Mouse (Mus musculus): ENCODE measurements around the gene Papola. TPM values are rescaled to one million over a fixed set of nuclear protein-coding genes. Genes with fewer than 3 reads are reported as not detected.
A peak's percentile ranks its signal among the peaks of the same experiment; 100 is the strongest.

The Papola gene
- polyA plus RNA-seq, 1 experiment from 2014 or later: 196 TPM

DNA sequence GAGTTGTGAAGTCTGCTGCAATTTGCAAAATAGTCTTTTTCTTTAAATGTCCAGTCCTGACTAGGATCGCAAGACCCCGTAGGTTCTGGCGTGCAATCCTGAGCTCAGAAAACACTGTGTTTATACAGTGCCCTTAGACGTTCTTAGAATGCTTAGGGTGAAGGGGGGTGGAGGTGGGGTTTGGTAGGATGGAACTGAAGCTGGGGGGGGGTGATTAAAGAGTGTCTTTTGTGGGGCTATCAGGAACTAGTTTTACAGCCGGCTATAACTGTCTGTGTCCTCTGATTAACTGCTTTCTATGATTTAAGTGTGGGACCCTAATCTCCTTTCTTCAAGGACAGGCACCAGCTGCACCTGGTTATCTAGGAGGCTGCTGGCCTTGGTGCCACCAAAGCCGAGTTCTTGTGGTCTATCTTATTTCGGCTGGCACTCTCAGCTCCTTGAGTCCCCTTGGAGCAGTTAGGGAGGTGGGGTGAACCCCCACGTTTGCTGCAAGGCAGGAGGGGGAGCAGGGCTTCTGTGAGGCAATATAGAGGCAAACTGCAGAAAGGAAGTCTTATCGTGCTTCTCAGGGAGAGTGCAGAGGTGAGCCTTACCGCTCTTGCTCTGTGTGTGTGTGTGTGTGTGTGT, 24.5 kb upstream of the Papola start:
- H3K4me3 ChIP-seq (replicated peaks; ENCODE audit: low read length): no peak overlapping the region
- WGBS: 76% methylated on average over 10 of the region's 10 CpGs
- no peak overlapping the region for H3K4me2 ChIP-seq (ENCODE audit: low read length)
- no peak overlapping the region for H3K9ac ChIP-seq (replicated peaks; ENCODE audit: low read depth, low read length)
- H3K27me3 ChIP-seq (replicated peaks; ENCODE audit: control insufficient read depth, insufficient read depth, low read length): no peaks in the 10 kb centered on the region
- no peaks in the 10 kb centered on the region for H3K4me1 ChIP-seq (replicated peaks; ENCODE audit: control insufficient read depth, insufficient read depth, low read length)
- no peaks in the 10 kb centered on the region for H3K36me3 ChIP-seq (ENCODE audit: control insufficient read depth, insufficient read depth)
- H3K9me3 ChIP-seq (ENCODE audit: control insufficient read depth, low read length): no peaks in the 10 kb centered on the region
- ATAC-seq: no peak
- H3K27ac ChIP-seq (ENCODE audit: low read length): no peak overlapping the region

GRCm38 (mm10) chr12:105761171-105761570, 23.3 kb upstream of the Papola start:
- 70% methylated on average over 11 of the region's 11 CpGs for WGBS
- Histone ChIP-seq H3K9ac (replicated peaks; ENCODE audit: low read depth, low read length) (no peak overlapping the region), H3K4me3 (replicated peaks; ENCODE audit: low read length) (no peak overlapping the region), H3K27me3 (replicated peaks; ENCODE audit: control insufficient read depth, insufficient read depth, low read length) (no peaks in the 10 kb centered on the region), H3K4me2 (ENCODE audit: low read length) (no peak overlapping the region), H3K9me3 (ENCODE audit: control insufficient read depth, low read length) (no peaks in the 10 kb centered on the region), H3K4me1 (replicated peaks; ENCODE audit: control insufficient read depth, insufficient read depth, low read length) (no peaks in the 10 kb centered on the region), H3K36me3 (ENCODE audit: control insufficient read depth, insufficient read depth) (no peaks in the 10 kb centered on the region), H3K27ac (ENCODE audit: low read length) (no peak overlapping the region)
- no peak for ATAC-seq

DNA sequence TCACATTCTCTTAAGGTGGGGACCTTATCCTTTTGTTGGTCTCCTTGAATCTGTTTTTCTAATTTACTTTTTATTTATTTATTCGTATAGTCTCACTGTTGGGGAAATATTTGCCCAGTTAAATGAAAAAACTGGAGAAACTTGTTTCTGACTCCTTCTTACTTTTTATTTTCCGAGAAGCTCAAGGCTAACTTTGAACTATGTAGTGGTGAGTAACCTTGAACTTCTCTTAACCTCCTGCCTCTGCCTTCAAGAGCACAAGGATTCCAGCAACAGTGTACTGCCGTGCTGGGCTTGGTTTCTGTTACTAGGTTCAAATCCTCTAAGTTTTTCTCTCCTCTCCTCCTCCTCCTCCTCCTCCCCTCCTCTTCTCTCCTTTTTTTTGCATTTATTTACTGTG, 22.9 kb upstream of the Papola start:
- no peak for ATAC-seq

DNA sequence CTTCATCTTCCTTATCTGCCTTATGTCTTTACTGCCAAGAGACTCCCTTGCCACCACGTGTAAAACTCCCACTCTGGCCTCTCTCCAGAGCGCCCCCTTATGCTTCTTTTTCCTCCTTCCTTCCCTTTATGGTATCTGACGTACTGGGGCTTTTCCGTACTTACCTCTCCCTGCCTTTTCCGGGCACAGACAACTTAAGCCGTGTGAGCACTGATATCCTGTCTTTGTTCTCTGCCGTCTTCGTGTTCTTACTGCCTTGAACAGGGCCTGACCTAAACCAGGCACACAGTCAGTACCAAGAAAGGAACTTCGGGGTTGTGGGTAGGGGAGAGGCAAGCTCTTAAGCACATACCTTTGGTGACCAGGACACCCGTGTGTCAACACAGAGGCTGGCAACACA, 14.8 kb upstream of the Papola start:
- WGBS: 74% methylated on average over 10 of the region's 10 CpGs
- no peak for ATAC-seq
- Histone ChIP-seq H3K27ac (ENCODE audit: low read length) (no peak overlapping the region), H3K36me3 (ENCODE audit: control insufficient read depth, insufficient read depth) (no peaks in the 10 kb centered on the region), H3K4me3 (replicated peaks; ENCODE audit: low read length) (no peak overlapping the region), H3K4me2 (ENCODE audit: low read length) (no peak overlapping the region), H3K27me3 (replicated peaks; ENCODE audit: control insufficient read depth, insufficient read depth, low read length) (no peaks in the 10 kb centered on the region), H3K9ac (replicated peaks; ENCODE audit: low read depth, low read length) (no peak overlapping the region), H3K4me1 (replicated peaks; ENCODE audit: control insufficient read depth, insufficient read depth, low read length) (no peaks in the 10 kb centered on the region), H3K9me3 (ENCODE audit: control insufficient read depth, low read length) (no peaks in the 10 kb centered on the region)

More for the DNA sequence above, 22.9 kb upstream of the Papola start:
- Histone ChIP-seq H3K9me3 (ENCODE audit: control insufficient read depth, low read length) (no peaks in the 10 kb centered on the region), H3K4me3 (replicated peaks; ENCODE audit: low read length) (no peak overlapping the region), H3K4me1 (replicated peaks; ENCODE audit: control insufficient read depth, insufficient read depth, low read length) (no peaks in the 10 kb centered on the region), H3K36me3 (ENCODE audit: control insufficient read depth, insufficient read depth) (no peaks in the 10 kb centered on the region), H3K9ac (replicated peaks; ENCODE audit: low read depth, low read length) (no peak overlapping the region), H3K27me3 (replicated peaks; ENCODE audit: control insufficient read depth, insufficient read depth, low read length) (no peaks in the 10 kb centered on the region), H3K4me2 (ENCODE audit: low read length) (no peak overlapping the region), H3K27ac (ENCODE audit: low read length) (no peak overlapping the region)
- 74% methylated on average over 3 of the region's 3 CpGs for WGBS

DNA sequence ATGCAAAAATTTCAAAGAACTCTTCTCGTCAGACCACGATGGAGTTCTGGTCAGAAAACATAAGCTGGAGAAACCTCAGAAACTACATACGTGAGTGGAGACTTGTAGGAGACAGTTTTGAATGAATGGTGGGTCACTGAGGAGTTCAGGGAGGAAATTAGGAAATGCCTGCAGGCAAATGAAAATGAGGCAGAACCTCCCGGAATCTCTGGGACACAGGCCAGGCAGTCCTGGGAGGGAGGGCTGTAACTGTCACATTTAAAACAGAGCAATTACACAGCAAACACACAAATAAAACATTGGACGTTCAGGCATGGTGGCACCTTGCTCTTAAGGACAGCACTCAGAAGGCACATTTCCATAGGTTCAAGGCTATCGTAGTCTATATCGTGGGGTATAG, 9.6 kb upstream of the Papola start:
- H3K9ac ChIP-seq (replicated peaks; ENCODE audit: low read depth, low read length): no peak overlapping the region
- ATAC-seq: no peak
- no peaks in the 10 kb centered on the region for H3K4me1 ChIP-seq (replicated peaks; ENCODE audit: control insufficient read depth, insufficient read depth, low read length)
- H3K4me3 ChIP-seq (replicated peaks; ENCODE audit: low read length): no peak overlapping the region
- no peaks in the 10 kb centered on the region for H3K27me3 ChIP-seq (replicated peaks; ENCODE audit: control insufficient read depth, insufficient read depth, low read length)
- no peaks in the 10 kb centered on the region for H3K9me3 ChIP-seq (ENCODE audit: control insufficient read depth, low read length)
- H3K27ac ChIP-seq (ENCODE audit: low read length): no peak overlapping the region
- 66% methylated on average over 7 of the region's 7 CpGs for WGBS
- no peak overlapping the region for H3K4me2 ChIP-seq (ENCODE audit: low read length)
- no peaks in the 10 kb centered on the region for H3K36me3 ChIP-seq (ENCODE audit: control insufficient read depth, insufficient read depth)

- no peak overlapping the region for H3K27ac ChIP-seq (ENCODE audit: low read length)
- no peaks in the 10 kb centered on the region for H3K36me3 ChIP-seq (ENCODE audit: control insufficient read depth, insufficient read depth)
- no peak overlapping the region for H3K9ac ChIP-seq (replicated peaks; ENCODE audit: low read depth, low read length)
- H3K4me3 ChIP-seq (replicated peaks; ENCODE audit: low read length): no peak overlapping the region
- H3K4me1 ChIP-seq (replicated peaks; ENCODE audit: control insufficient read depth, insufficient read depth, low read length): no peaks in the 10 kb centered on the region
- 94% methylated on average over 4 of the region's 4 CpGs for WGBS
- ATAC-seq: no peak
- no peak overlapping the region for H3K4me2 ChIP-seq (ENCODE audit: low read length)
- H3K9me3 ChIP-seq (ENCODE audit: control insufficient read depth, low read length): no peaks in the 10 kb centered on the region
- H3K27me3 ChIP-seq (replicated peaks; ENCODE audit: control insufficient read depth, insufficient read depth, low read length): no peaks in the 10 kb centered on the region
Observed at GRCm38 (mm10) chr12:105777651-105778050, 6.8 kb upstream of the Papola start.

- peak overlapping the region; percentile 77 for H3K4me2 ChIP-seq (ENCODE audit: low read length)
- no peaks in the 10 kb centered on the region for H3K36me3 ChIP-seq (ENCODE audit: control insufficient read depth, insufficient read depth)
Observed at GRCm38 (mm10) chr12:105785000-105785774, 693 bp downstream of the Papola start.

DNA sequence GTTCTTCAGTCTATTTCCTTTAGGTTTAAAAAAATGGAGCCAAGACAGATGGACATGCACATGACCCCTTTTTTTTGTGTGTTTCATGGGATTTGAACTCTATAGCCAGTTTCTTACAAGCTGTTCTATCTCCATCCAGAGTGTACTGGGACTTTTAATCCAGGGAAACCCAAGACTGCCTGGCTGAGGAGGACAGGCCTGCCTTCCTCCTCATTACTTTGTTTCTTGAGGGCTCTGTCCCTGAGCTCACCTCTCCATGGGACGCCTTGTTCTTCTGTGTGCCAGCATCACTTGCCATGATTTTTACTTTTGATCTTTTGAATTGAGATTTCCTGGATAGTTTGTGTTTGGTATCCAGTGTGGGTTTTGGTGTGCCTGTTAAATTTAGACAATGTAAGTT, 1.6 kb downstream of the Papola start:
- Histone ChIP-seq H3K27ac (ENCODE audit: low read length) (no peak overlapping the region), H3K36me3 (ENCODE audit: control insufficient read depth, insufficient read depth) (no peaks in the 10 kb centered on the region), H3K4me2 (ENCODE audit: low read length) (peak overlapping the region; percentile 77), H3K9ac (replicated peaks; ENCODE audit: low read depth, low read length) (no peak overlapping the region), H3K4me3 (replicated peaks; ENCODE audit: low read length) (peak overlapping the region; percentile 86), H3K4me1 (replicated peaks; ENCODE audit: control insufficient read depth, insufficient read depth, low read length) (peaks cover 18% of the 10 kb centered on the region), H3K27me3 (replicated peaks; ENCODE audit: control insufficient read depth, insufficient read depth, low read length) (no peaks in the 10 kb centered on the region), H3K9me3 (ENCODE audit: control insufficient read depth, low read length) (no peaks in the 10 kb centered on the region)
- WGBS: 75% methylated on average over 1 of the region's 1 CpGs
- no peak for ATAC-seq

More at GRCm38 (mm10) chr12:105785000-105785774, 693 bp downstream of the Papola start:
- Histone ChIP-seq H3K27me3 (replicated peaks; ENCODE audit: control insufficient read depth, insufficient read depth, low read length) (no peaks in the 10 kb centered on the region), H3K9me3 (ENCODE audit: control insufficient read depth, low read length) (no peaks in the 10 kb centered on the region), H3K9ac (replicated peaks; ENCODE audit: low read depth, low read length) (peak overlapping the region; percentile 82), H3K27ac (ENCODE audit: low read length) (peak overlapping the region; percentile 96), H3K4me1 (replicated peaks; ENCODE audit: control insufficient read depth, insufficient read depth, low read length) (peaks cover 18% of the 10 kb centered on the region), H3K4me3 (replicated peaks; ENCODE audit: low read length) (peak overlapping the region; percentile 86)
- WGBS: under 1% methylated on average over 44 of the region's 53 CpGs
- peak; percentile 56 for ATAC-seq

DNA sequence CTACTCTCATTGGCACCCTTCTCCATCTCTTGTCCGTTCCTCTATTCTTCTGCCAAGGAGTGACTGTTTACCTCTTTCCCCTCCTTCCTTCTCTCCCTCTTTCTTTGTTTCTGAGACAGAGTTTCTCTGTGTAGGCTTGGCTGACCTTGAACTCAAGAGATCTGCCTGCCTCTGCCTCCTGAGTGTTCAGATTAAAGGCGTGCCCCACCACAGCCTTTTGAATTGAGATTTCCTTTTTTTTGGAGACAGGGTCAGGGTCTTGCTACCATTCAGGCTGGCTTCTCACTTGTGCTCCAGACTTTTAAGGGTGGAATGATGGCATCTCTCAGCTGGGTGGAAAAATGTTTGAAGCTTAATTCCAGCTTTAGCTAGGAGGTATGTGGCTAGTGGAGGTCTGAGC, 3.1 kb downstream of the Papola start:
- Histone ChIP-seq H3K4me1 (replicated peaks; ENCODE audit: control insufficient read depth, insufficient read depth, low read length) (peaks cover 18% of the 10 kb centered on the region), H3K4me3 (replicated peaks; ENCODE audit: low read length) (no peak overlapping the region), H3K27ac (ENCODE audit: low read length) (no peak overlapping the region), H3K9ac (replicated peaks; ENCODE audit: low read depth, low read length) (no peak overlapping the region), H3K9me3 (ENCODE audit: control insufficient read depth, low read length) (no peaks in the 10 kb centered on the region), H3K27me3 (replicated peaks; ENCODE audit: control insufficient read depth, insufficient read depth, low read length) (no peaks in the 10 kb centered on the region), H3K36me3 (ENCODE audit: control insufficient read depth, insufficient read depth) (no peaks in the 10 kb centered on the region), H3K4me2 (ENCODE audit: low read length) (no peak overlapping the region)
- ATAC-seq: no peak
- 91% methylated on average over 2 of the region's 2 CpGs for WGBS
